Mouse (Mus musculus): ENCODE measurements around the gene Poc1b. TPM values are rescaled to one million over a fixed set of nuclear protein-coding genes. Genes with fewer than 3 reads are reported as not detected.
"Not testable (repeated sequence)": the region's sequence is repeated elsewhere in the genome, so short reads cannot be mapped to it uniquely, and the experiment has no call there.

Gene Poc1b
- total and polyA plus RNA-seq, 2 experiments: 1.7 to 1.8 TPM

GRCm38 (mm10) chr10:99211503-99212265 lies 104.8 kb downstream of the Poc1b start:
- Histone ChIP-seq H3K79me2 (ENCODE audit: control insufficient read depth, insufficient read depth, low read length) (no peaks in the 10 kb centered on the region), H3K36me3 (ENCODE audit: control insufficient read depth, insufficient read depth, low read length) (no peaks in the 10 kb centered on the region), H3K9ac (ENCODE audit: low read depth, low read length) (peak overlapping the region; percentile 60), H3K27ac (replicated peaks; ENCODE audit: insufficient read depth, low read depth, low read length) (peak overlapping the region; percentile 100), H3K27me3 (ENCODE audit: control insufficient read depth, insufficient read depth, low read length) (no peaks in the 10 kb centered on the region), H3K4me1 (ENCODE audit: control insufficient read depth, insufficient read depth, low read length) (peaks cover 33% of the 10 kb centered on the region), H3K4me3 (ENCODE audit: insufficient read depth, low read depth, low read length) (no peak overlapping the region)
- WGBS: 26% methylated on average over 9 of the region's 9 CpGs
- DNase-seq (ENCODE audit: extremely low read depth, low read depth, low spot score): peak; percentile 95
- TF ChIP-seq POLR2A (IDR thresholded peaks at IDR 0.05; ENCODE audit: extremely low read depth, insufficient read depth, low read length) (no peak), CTCF (IDR thresholded peaks at IDR 0.05; ENCODE audit: low read depth, low read length) (no peak)

GRCm38 (mm10) chr10:99214421-99215299 lies 107.8 kb downstream of the Poc1b start:
- H3K27me3 ChIP-seq (ENCODE audit: control insufficient read depth, insufficient read depth, low read length): no peaks in the 10 kb centered on the region
- H3K27ac ChIP-seq (replicated peaks; ENCODE audit: insufficient read depth, low read depth, low read length): peak overlapping the region; percentile 23
- no peak for DNase-seq (ENCODE audit: extremely low read depth, low read depth, low spot score)
- no peaks in the 10 kb centered on the region for H3K79me2 ChIP-seq (ENCODE audit: control insufficient read depth, insufficient read depth, low read length)
- H3K9ac ChIP-seq (ENCODE audit: low read depth, low read length): no peak overlapping the region
- WGBS: 76% methylated on average over 15 of the region's 15 CpGs
- TF ChIP-seq CTCF (IDR thresholded peaks at IDR 0.05; ENCODE audit: low read depth, low read length): no peak
- no peak for TF ChIP-seq POLR2A (IDR thresholded peaks at IDR 0.05; ENCODE audit: extremely low read depth, insufficient read depth, low read length)
- peaks cover 19% of the 10 kb centered on the region for H3K4me1 ChIP-seq (ENCODE audit: control insufficient read depth, insufficient read depth, low read length)
- H3K4me3 ChIP-seq (ENCODE audit: insufficient read depth, low read depth, low read length): no peak overlapping the region
- no peaks in the 10 kb centered on the region for H3K36me3 ChIP-seq (ENCODE audit: control insufficient read depth, insufficient read depth, low read length)

GRCm38 (mm10) chr10:99216570-99216969 lies 109.7 kb downstream of the Poc1b start:
- H3K36me3 ChIP-seq (ENCODE audit: control insufficient read depth, insufficient read depth, low read length); H3K27me3 ChIP-seq (ENCODE audit: control insufficient read depth, insufficient read depth, low read length); DNase-seq (ENCODE audit: extremely low read depth, low read depth, low spot score); H3K27ac ChIP-seq (replicated peaks; ENCODE audit: insufficient read depth, low read depth, low read length); H3K4me3 ChIP-seq (ENCODE audit: insufficient read depth, low read depth, low read length); H3K79me2 ChIP-seq (ENCODE audit: control insufficient read depth, insufficient read depth, low read length); H3K4me1 ChIP-seq (ENCODE audit: control insufficient read depth, insufficient read depth, low read length); H3K9ac ChIP-seq (ENCODE audit: low read depth, low read length): not testable (repeated sequence)
- WGBS: 97% methylated on average over 15 of the region's 15 CpGs

GRCm38 (mm10) chr10:99221540-99221939 lies 114.7 kb downstream of the Poc1b start:
- no peak for DNase-seq (ENCODE audit: extremely low read depth, low read depth, low spot score)
- H3K79me2 ChIP-seq (ENCODE audit: control insufficient read depth, insufficient read depth, low read length): no peaks in the 10 kb centered on the region
- no peaks in the 10 kb centered on the region for H3K36me3 ChIP-seq (ENCODE audit: control insufficient read depth, insufficient read depth, low read length)
- TF ChIP-seq POLR2A (IDR thresholded peaks at IDR 0.05; ENCODE audit: extremely low read depth, insufficient read depth, low read length) (no peak), CTCF (IDR thresholded peaks at IDR 0.05; ENCODE audit: low read depth, low read length) (no peak)
- no peak overlapping the region for H3K9ac ChIP-seq (ENCODE audit: low read depth, low read length)
- no peaks in the 10 kb centered on the region for H3K27me3 ChIP-seq (ENCODE audit: control insufficient read depth, insufficient read depth, low read length)
- H3K27ac ChIP-seq (replicated peaks; ENCODE audit: insufficient read depth, low read depth, low read length): no peak overlapping the region
- H3K4me1 ChIP-seq (ENCODE audit: control insufficient read depth, insufficient read depth, low read length): peaks cover 11% of the 10 kb centered on the region
- H3K4me3 ChIP-seq (ENCODE audit: insufficient read depth, low read depth, low read length): no peak overlapping the region
- 92% methylated on average over 8 of the region's 8 CpGs for WGBS

- Histone ChIP-seq H3K4me3 (ENCODE audit: insufficient read depth, low read depth, low read length) (no peak overlapping the region), H3K27ac (replicated peaks; ENCODE audit: insufficient read depth, low read depth, low read length) (peak overlapping the region; percentile 68), H3K36me3 (ENCODE audit: control insufficient read depth, insufficient read depth, low read length) (no peaks in the 10 kb centered on the region), H3K9ac (ENCODE audit: low read depth, low read length) (0 out of 2 replicates have a peak overlapping the region, but pooled peaks have one; percentile 3), H3K4me1 (ENCODE audit: control insufficient read depth, insufficient read depth, low read length) (peaks cover 15% of the 10 kb centered on the region), H3K79me2 (ENCODE audit: control insufficient read depth, insufficient read depth, low read length) (no peaks in the 10 kb centered on the region), H3K27me3 (ENCODE audit: control insufficient read depth, insufficient read depth, low read length) (no peaks in the 10 kb centered on the region)
- TF ChIP-seq CTCF (IDR thresholded peaks at IDR 0.05; ENCODE audit: low read depth, low read length) (no peak), POLR2A (IDR thresholded peaks at IDR 0.05; ENCODE audit: extremely low read depth, insufficient read depth, low read length) (no peak)
- peak; percentile 95 for DNase-seq (ENCODE audit: extremely low read depth, low read depth, low spot score)
- 45% methylated on average over 5 of the region's 5 CpGs for WGBS
These were observed 115.9 kb downstream of the Poc1b start for GRCm38 (mm10) chr10:99222726-99223125.
